Mouse (Mus musculus) ES-Bruce4 (cell line): Measurements from ENCODE around the gene Romo1. TPM values are rescaled to one million over a fixed set of nuclear protein-coding genes. Genes with fewer than 3 reads are reported as not detected.

Experiments used
- H3K27ac ChIP-seq: 2 replicates; pipeline ENCODE4 v1.5.1; 2012; ENCODE audit warnings: low read length, inconsistent platforms; ENCODE audit not compliant: insufficient read depth
- H3K27me3 ChIP-seq: 2 replicates; pipeline ENCODE4 v1.6.1; 2012; ENCODE audit warnings: mild to moderate bottlenecking, low read length, inconsistent platforms; ENCODE audit not compliant: control insufficient read depth, poor library complexity, insufficient read depth, severe bottlenecking
- H3K36me3 ChIP-seq: 2 replicates; pipeline ENCODE4 v1.6.1; 2012; ENCODE audit warnings: inconsistent platforms, mild to moderate bottlenecking, low read length, moderate library complexity; ENCODE audit not compliant: control insufficient read depth, poor library complexity, insufficient read depth, severe bottlenecking
- H3K4me1 ChIP-seq: one replicate; pipeline ENCODE4 v1.8.1; 2011; ENCODE audit warnings: low read length; ENCODE audit not compliant: control insufficient read depth, insufficient read depth
- H3K4me3 ChIP-seq: 2 replicates; pipeline ENCODE4 v1.5.1; 2011; ENCODE audit warnings: low read depth, mild to moderate bottlenecking, low read length
- H3K9ac ChIP-seq: 2 replicates; pipeline ENCODE4 v1.6.1; 2012; ENCODE audit warnings: low read depth, mild to moderate bottlenecking, inconsistent platforms; ENCODE audit not compliant: poor library complexity, severe bottlenecking
- H3K9me3 ChIP-seq: replicated peaks from 2 replicates; pipeline ENCODE4 v1.6.1; 2012; ENCODE audit warnings: mild to moderate bottlenecking, low read length, inconsistent platforms; ENCODE audit not compliant: control insufficient read depth, poor library complexity, insufficient read depth, severe bottlenecking
- CTCF ChIP-seq: IDR thresholded peaks from one replicate; pipeline ENCODE4 v1.8.1; 2011; ENCODE audit warnings: low read depth, low read length
- EP300 ChIP-seq: IDR thresholded peaks from 2 replicates; pipeline ENCODE4 v1.6.1; 2011; ENCODE audit warnings: low read depth, low read length; ENCODE audit not compliant: insufficient read depth
- POLR2A ChIP-seq: IDR thresholded peaks from one replicate; pipeline ENCODE4 v1.8.1; 2011; ENCODE audit warnings: low read length; ENCODE audit not compliant: insufficient read depth
- polyA plus RNA-seq: library from polyadenylated mRNA; stranded (reverse); fragments of >200 nt; gene quantifications from 2 replicates; pipeline ENCODE4 v1.2.4, GENCODE M21; 2011; ENCODE audit warnings: low read depth; ENCODE audit not compliant: missing spikeins, insufficient read depth, insufficient read length

The Romo1 gene
- polyA plus RNA-seq, 1 experiment: 83.8 TPM

GRCm38 (mm10) chr2:156177079-156177478 lies 33.2 kb downstream of the Romo1 start:
- no peaks in the 10 kb centered on the region for H3K4me1 ChIP-seq
- H3K36me3 ChIP-seq: peaks cover 63% of the 10 kb centered on the region
- H3K27me3 ChIP-seq: no peaks in the 10 kb centered on the region
- H3K9me3 ChIP-seq: no peaks in the 10 kb centered on the region
- H3K27ac ChIP-seq: no peak overlapping the region
- no peak for TF ChIP-seq POLR2A
- TF ChIP-seq EP300: no peak
- no peak for TF ChIP-seq CTCF
- 0 out of 2 replicates have a peak overlapping the region, but pooled peaks have one; percentile 34 for H3K9ac ChIP-seq
- no peak overlapping the region for H3K4me3 ChIP-seq

DNA sequence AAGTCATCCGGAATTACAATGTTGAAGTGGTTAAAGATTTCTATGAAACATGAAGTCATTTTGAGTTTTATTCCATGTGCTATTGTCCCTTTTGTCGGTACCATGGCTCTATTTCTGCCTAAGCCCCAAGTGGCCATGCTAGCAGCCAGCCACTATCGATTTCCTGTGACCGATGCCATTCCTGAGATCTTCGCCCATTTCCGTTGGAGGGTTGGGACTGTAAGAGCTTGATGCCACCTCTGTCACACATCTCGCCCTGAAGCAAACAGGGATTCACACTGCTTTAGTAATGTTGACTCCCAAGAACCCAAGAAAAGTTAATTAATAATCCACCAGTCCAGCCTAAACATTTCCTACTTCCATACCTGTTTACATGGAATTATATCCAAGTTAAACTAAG lies 33.8 kb downstream of the Romo1 start:
- Histone ChIP-seq H3K4me1 (no peaks in the 10 kb centered on the region), H3K4me3 (no peak overlapping the region), H3K9ac (0 out of 2 replicates have a peak overlapping the region, but pooled peaks have one; percentile 3), H3K9me3 (no peaks in the 10 kb centered on the region), H3K27ac (no peak overlapping the region), H3K36me3 (peaks cover 57% of the 10 kb centered on the region), H3K27me3 (no peaks in the 10 kb centered on the region)
- TF ChIP-seq EP300 (no peak), POLR2A (no peak), CTCF (no peak)

DNA sequence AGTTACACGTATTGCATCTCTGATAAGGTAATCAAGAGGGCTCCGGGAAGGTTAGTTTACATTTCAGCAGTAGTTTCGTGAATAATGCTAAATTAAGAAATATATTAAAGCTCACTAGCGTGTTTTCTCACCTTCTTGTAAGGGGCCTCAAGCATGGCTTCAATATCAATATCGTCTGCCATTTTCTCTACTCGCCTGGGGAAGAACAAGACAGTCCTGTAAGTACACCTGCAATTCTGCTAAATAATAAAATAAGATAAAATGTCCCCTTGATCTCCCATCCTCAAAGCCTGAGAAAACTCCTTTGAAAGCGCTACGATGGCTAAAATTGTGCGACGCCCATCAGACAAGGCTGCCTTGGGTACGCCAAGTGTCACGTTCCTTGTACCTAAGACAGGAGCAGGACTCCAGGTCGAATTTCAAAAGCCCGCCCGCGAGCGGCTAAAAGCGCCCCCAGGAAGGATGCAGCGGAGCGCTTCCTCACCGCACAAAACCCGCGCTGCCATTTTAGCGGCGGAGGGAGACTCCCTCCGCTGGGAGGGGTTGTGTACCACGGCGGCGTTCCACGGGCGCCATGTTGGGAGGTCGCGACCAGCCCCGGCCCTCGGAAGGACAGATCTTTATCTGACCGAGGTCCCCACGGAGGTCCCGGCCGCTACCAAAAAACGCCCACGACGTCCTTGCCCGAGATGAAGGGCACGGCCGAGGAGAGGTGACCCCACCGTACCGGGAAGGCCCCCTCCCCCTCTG lies 35.4 kb downstream of the Romo1 start:
- H3K27ac ChIP-seq: peak overlapping the region; percentile 74
- H3K27me3 ChIP-seq: no peaks in the 10 kb centered on the region
- TF ChIP-seq CTCF: no peak
- 0 out of 2 replicates have a peak, but pooled peaks have one; percentile 6 for TF ChIP-seq EP300

DNA sequence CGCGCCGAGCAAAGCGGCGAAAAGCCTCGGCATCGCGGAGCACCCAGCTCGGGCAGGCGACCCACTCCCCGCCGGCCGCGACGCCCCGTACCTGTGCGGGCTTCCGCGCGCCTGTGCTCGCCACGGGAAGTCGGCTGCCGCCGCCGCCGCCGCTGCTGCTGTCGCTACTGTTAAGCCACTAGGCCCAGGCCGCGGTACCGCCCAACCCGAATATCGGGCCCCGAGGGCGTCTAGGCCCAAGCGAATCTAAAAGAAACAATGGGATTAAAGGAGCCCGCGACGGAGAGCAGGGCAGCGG lies 35.9 kb downstream of the Romo1 start:
- H3K4me3 ChIP-seq: peak overlapping the region; percentile 89
- peak overlapping the region; percentile 97 for H3K9ac ChIP-seq
- no peaks in the 10 kb centered on the region for H3K9me3 ChIP-seq
- H3K27me3 ChIP-seq: no peaks in the 10 kb centered on the region
- H3K4me1 ChIP-seq: no peaks in the 10 kb centered on the region
- H3K27ac ChIP-seq: peak overlapping the region; percentile 74
- TF ChIP-seq POLR2A (no peak), EP300 (no peak), CTCF (no peak)
- H3K36me3 ChIP-seq: peaks cover 37% of the 10 kb centered on the region

More for the DNA sequence above, 35.4 kb downstream of the Romo1 start:
- Histone ChIP-seq H3K4me1 (no peaks in the 10 kb centered on the region), H3K9me3 (no peaks in the 10 kb centered on the region), H3K4me3 (peak overlapping the region; percentile 89), H3K9ac (peak overlapping the region; percentile 97), H3K36me3 (peaks cover 42% of the 10 kb centered on the region)

DNA sequence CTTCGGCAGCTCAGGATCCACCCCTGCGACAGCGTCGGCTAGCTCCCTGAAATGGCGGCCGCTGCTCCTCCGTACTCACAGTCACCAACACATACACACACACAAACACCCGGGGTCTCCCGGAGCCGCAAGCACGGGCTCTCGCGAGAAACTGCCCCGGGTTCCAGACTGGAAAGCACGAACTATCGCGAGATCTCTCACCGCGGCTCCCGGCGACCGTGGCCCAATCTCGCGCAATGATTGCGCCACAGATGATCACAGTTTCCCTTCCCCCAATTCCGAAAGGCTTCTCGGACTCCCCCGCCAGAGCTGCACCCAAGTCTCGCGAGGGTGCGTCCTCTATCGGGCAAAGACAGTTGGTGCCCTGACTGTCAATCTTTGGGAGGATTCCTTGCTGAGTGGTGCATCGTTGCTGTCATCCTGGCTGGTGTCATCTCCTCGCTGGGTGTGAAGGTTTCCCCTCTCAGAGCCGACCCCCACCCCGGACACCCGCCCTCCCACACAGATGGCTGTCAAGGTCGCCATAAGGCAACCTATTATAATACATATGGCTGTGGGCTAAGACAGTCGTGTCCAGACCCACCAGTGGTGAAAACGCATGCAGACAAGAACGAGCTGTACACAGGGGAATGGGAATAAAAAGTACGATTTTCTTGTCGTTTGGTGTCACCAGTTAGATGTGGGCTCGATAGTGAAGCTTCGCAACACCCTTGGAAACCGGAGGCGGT lies 36.4 kb downstream of the Romo1 start, which contains the start of gene Rbm39:
TSS of gene Rbm39 (minus strand) at position 145 of the 728 bp plus-strand sequence.
- Histone ChIP-seq H3K27ac (peak within 1 kb of the TSS; percentile 74), H3K9ac (peak within 1 kb of the TSS; percentile 97), H3K4me3 (peak within 1 kb of the TSS; percentile 89), H3K36me3 (peaks cover 32% of the 10 kb centered on the region), H3K9me3 (no peaks in the 10 kb centered on the region), H3K4me1 (no peaks in the 10 kb centered on the region), H3K27me3 (no peaks in the 10 kb centered on the region)
- TF ChIP-seq EP300 (no peak), POLR2A (peak; percentile 65)
